Mouse (Mus musculus) olfactory bulb, adult 2 months (tissue): ENCODE measurements around the gene Angptl2. TPM values are rescaled to one million over a fixed set of nuclear protein-coding genes. Genes with fewer than 3 reads are reported as not detected.
A peak's percentile ranks its signal among the peaks of the same experiment; 100 is the strongest.

Source experiments
- H3K27ac ChIP-seq: fragments of 200-500 bp; 2 replicates; pipeline ENCODE4 v1.5.1; 2012; ENCODE audit warnings: low read depth, low read length; ENCODE audit not compliant: insufficient read depth
- H3K4me1 ChIP-seq: fragments of 200-500 bp; 2 replicates; pipeline ENCODE4 v1.6.1; 2012; ENCODE audit warnings: low read length; ENCODE audit not compliant: control insufficient read depth, insufficient read depth
- H3K4me3 ChIP-seq: fragments of 200-500 bp; 2 replicates; pipeline ENCODE4 v1.5.1; 2012; ENCODE audit warnings: mild to moderate bottlenecking, low read depth, low read length, moderate library complexity; ENCODE audit not compliant: insufficient read depth
- CTCF ChIP-seq: fragments of 200-500 bp; IDR thresholded peaks from 2 replicates; pipeline ENCODE4 v1.5.1; 2012; ENCODE audit warnings: low read depth, mild to moderate bottlenecking, low read length, moderate library complexity; ENCODE audit not compliant: insufficient read depth
- POLR2A ChIP-seq: fragments of 200-500 bp; IDR thresholded peaks from 2 replicates; pipeline ENCODE4 v1.6.1; 2012; ENCODE audit warnings: mild to moderate bottlenecking, low read depth, low read length, moderate library complexity; ENCODE audit not compliant: insufficient read depth
- WGBS: fragments of 180-500 bp; shearing (Covaris S2); methylation state at CpG from one replicate; pipeline ENCODE4 v1.1.7; 2018; 5-methylcytosine and 5-hydroxymethylcytosine counted together
- polyA plus RNA-seq: library from polyadenylated mRNA; stranded (reverse); fragments of >200 nt; gene quantifications from 2 replicates; pipeline ENCODE4 v1.2.4, GENCODE M21; 2012; ENCODE audit warnings: low replicate concordance; ENCODE audit not compliant: missing spikeins, insufficient read depth, insufficient read length

Angptl2 gene
- polyA plus RNA-seq, 1 experiment, result not detected

DNA sequence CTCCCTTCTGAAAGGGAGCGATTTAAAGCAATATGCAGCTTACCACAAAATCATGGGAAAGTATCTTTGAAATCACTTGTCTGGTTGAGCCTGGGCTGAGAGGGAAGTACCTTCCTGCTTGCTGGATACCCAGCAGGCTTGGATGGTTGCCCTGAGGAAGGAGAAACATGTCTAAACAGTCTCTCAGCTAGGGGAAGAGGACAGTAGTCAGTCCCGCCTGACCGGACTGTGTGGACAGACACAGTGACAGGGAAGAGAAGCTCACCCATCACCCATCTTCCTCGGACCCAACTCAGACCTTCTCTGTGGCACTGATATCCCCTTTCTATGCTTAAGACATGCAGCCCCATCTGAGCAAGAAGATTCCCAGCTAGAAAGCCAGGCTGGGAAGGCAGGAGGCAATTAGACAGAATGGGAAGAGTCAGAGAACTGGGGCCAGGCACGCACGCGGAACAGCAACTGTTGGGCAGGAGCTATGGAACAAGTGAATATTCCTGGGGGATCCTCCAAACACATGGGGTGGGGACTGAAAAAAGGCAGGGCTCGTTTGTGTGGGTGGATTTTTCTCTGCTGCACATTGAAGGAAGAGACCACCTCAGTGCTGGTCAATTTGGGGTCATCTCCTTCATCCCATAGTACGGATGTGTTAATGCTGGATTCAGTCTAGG is 38.6 kb downstream of the Angptl2 start:
- WGBS, result 60% methylated on average over 9 of the region's 9 CpGs

DNA sequence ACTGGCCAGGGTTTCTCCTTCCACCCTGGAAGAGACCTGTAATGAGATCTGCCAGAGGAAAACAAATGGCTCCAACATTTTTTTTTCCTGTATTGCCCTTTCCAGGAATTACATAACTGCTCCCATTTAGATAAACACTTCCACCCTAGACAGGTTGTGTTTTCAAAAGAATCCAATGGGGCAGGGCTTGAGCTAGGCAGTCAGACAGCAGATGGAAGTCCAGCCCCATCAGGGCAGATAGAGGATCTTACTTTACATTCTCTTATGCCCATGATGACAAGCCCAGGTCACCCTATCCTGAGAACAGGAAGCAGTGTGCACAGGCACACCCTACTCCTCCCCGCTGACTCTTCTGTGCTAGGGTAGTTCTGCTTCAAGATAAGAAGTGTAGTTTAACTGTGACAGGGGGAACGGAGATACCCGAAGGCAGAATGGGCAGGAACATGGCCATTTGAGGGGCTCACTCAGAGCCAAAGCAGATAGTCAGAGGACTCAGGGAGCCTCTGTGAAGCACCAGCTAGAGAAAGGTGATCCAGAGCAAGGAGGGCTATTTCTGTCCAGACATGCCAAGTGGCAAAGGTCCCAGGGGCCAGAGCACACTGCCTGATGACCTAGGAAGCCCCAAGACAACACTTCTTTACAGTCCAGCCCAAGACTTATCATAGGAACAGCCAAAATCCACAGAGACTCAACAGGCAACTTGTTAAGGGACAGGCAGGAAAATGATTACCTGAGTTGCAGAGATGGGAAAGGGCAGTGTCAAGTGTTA is 41.1 kb downstream of the Angptl2 start:
- no peak overlapping the region for H3K27ac ChIP-seq
- 85% methylated on average over 3 of the region's 3 CpGs for WGBS

More for the DNA sequence above, 38.6 kb downstream of the Angptl2 start:
- no peak for TF ChIP-seq CTCF
- TF ChIP-seq POLR2A, result no peak
- 0 out of 2 replicates have a peak overlapping the region, but pooled peaks have one; percentile 12 for H3K27ac ChIP-seq
- H3K4me3 ChIP-seq, result no peak overlapping the region
- H3K4me1 ChIP-seq, result peaks cover 12% of the 10 kb centered on the region

DNA sequence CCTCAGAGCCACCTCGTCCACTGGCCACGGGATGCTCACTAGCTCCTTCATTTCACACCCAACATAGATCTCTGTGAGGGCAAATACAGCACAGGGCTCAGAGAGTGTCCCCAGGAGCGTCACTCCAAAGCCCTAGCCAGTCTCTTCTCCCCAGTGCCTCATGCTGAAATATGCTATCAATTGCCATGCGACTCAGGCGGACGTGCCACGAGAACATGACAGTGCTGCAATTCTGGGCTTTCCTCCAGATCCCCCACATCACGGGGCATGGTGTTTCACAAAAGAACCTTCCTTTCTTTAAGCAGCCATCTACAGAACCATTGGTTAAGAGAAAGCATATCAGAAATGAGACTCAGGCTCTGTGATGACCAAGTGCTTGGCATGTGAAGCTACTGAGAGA is 44.9 kb downstream of the Angptl2 start:
- WGBS, result 63% methylated on average over 8 of the region's 8 CpGs
- Histone ChIP-seq H3K4me3 (no peak overlapping the region), H3K27ac (no peak overlapping the region), H3K4me1 (peaks cover 11% of the 10 kb centered on the region)
- TF ChIP-seq POLR2A, result no peak
- TF ChIP-seq CTCF, result no peak

More for the DNA sequence above, 41.1 kb downstream of the Angptl2 start:
- no peak for TF ChIP-seq CTCF
- no peak for TF ChIP-seq POLR2A
- peaks cover 15% of the 10 kb centered on the region for H3K4me1 ChIP-seq
- no peak overlapping the region for H3K4me3 ChIP-seq

DNA sequence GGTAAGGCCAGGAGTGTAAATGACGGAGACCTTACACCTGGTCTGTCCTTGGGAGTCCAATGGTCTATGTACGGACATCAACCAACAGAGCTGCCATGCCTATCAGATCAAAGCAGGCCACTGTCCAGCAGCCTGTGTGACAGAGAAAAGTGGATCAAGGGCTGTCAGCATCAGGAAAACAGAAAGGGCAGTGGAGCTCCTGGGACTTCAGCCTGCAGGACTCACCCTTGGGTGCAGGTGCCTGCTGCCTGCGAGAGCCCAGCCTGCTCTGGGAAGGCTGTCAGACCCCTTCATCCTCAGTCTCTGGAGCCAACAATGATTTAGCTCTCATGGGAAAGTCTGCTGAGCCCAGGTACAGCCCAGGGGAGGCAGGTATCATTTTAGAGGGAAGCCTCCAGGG is 45.6 kb downstream of the Angptl2 start:
- no peak for TF ChIP-seq POLR2A
- TF ChIP-seq CTCF, result no peak
- H3K4me1 ChIP-seq, result peaks cover 11% of the 10 kb centered on the region
- 94% methylated on average over 3 of the region's 3 CpGs for WGBS
- H3K4me3 ChIP-seq, result no peak overlapping the region
- H3K27ac ChIP-seq, result no peak overlapping the region

DNA sequence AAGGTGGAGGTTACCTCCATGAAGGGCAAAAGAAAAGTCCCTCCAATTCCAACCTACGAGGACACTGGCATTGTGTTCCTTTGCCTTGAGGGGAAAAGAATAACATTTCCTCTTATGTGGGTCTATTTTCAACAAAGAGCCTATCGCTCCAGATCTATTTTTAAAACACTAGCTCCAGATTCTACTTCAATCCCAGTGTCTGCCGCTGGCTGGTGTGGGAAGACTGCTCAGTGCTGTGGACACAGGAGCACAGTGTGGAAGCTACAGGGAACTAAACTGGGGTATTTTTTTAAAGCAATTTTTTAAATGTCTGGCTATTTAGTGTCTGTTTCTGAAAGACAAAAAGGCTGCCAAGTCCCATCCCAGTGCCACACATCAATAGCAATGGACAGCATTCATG is 49.9 kb downstream of the Angptl2 start:
- WGBS, result 9% methylated on average over 3 of the region's 3 CpGs
- TF ChIP-seq POLR2A, result no peak
- no peak for TF ChIP-seq CTCF
- peaks cover 28% of the 10 kb centered on the region for H3K4me1 ChIP-seq
- no peak overlapping the region for H3K4me3 ChIP-seq
- peak overlapping the region; percentile 89 for H3K27ac ChIP-seq

DNA sequence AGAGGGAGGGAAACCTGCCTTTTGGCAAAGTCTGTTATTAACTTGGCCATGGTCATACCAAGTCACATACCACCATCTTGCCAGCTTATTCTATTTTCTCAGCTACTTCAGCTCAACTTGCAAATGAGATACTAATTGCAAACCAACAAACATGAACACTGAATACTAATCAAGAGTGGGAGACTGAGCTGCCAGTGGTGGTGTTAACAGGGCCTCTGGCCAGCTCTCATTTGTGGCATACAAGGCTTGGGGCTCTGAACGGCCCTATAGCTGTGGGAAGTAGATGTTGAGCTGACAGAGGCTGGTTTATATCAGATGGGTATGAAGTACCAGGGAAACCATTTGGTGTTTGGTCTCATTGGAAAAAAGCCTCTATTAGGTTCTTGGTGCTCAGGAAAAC is 51.2 kb downstream of the Angptl2 start:
- H3K4me1 ChIP-seq, result peaks cover 28% of the 10 kb centered on the region
- TF ChIP-seq CTCF, result no peak
- TF ChIP-seq POLR2A, result no peak
- H3K27ac ChIP-seq, result 0 out of 2 replicates have a peak overlapping the region, but pooled peaks have one; percentile 41
- WGBS, result 35% methylated on average over 1 of the region's 1 CpGs
- no peak overlapping the region for H3K4me3 ChIP-seq

DNA sequence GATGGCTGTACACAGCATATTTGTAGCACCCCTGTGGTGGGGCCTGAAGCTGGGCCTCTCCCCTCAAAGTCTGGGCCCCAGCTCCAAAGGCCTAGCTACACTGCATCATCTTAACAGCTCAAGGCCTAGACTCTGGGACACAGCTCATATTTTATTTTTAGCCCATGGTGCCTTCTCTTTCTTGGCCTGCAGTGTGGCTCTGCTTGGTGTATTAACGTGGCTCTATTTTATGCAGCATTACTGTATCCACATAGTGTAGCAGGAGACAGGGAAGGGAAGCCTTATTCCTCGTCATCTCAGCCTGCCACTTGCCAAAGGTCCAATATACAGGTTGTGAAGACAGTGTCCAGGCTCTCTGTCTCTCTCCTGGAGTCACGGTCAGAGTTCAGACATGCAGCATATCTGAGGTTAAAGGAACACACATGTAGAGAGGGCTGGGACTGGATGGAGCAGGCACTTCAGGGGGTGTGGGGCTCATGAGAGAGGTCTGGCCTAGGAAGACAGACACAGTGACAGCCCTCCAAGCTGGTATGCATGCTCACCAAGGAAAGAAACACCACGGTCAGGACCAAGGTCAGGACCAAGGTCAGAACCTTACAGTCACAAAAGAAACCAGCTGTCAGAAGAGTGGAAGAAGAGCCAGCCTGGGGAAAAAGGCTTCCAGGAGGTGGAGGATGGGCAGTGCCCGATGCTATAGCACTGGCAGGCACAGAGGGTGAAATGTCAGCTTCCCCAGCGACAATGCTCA is 52.7 kb downstream of the Angptl2 start:
- Histone ChIP-seq H3K4me3 (no peak overlapping the region), H3K27ac (peak overlapping the region; percentile 57), H3K4me1 (peaks cover 31% of the 10 kb centered on the region)
- WGBS, result 72% methylated on average over 6 of the region's 6 CpGs
- no peak for TF ChIP-seq POLR2A
- no peak for TF ChIP-seq CTCF

DNA sequence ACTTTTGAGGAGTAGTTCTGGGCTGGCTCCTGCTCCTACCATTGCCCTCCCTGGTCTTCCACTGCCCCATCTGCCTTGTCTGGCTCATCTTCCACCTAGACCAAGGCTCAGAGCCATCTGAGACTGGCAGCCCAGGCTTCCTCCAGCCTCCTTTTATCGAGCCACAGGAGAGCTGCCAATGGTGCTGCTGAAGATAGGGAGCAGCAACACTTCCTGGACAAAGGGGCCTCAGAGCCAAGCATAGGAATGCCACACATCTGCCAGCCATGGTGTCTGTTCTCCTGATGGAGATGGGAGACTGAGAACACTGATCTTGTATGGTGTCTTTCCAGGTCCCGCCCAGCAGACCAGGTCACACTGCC is 53.2 kb downstream of the Angptl2 start:
- H3K4me1 ChIP-seq, result peaks cover 31% of the 10 kb centered on the region
- H3K4me3 ChIP-seq, result no peak overlapping the region
- TF ChIP-seq POLR2A (no peak), CTCF (no peak)
- 0 out of 2 replicates have a peak overlapping the region, but pooled peaks have one; percentile 1 for H3K27ac ChIP-seq
- WGBS, result 69% methylated on average over 2 of the region's 2 CpGs
